Mouse (Mus musculus) thymus, postnatal 4 days (tissue): Measurements from ENCODE around the gene Zdhhc9.

Experiments used
- DNase-seq: peaks from one replicate; pipeline ENCODE4 v3.0.0; 2021

The Zdhhc9 gene

GRCm38 (mm10) chrX:48124132-48125071 is 84.3 kb downstream of the Zdhhc9 start:
- peak; percentile 85 for DNase-seq
